Mouse (Mus musculus) hindbrain, embryonic 11.5 days (tissue): ENCODE data around the gene Myh13. TPM values are rescaled to one million over a fixed set of nuclear protein-coding genes. Genes with fewer than 3 reads are reported as not detected.
A peak's percentile ranks its signal among the peaks of the same experiment; 100 is the strongest.

ENCODE experiments used
- ATAC-seq: fragments of 200-750 bp; cut with Nextera tagmentation; 2 replicates; pipeline ENCODE4 v1.8.0; 2017; ENCODE audit warnings: mild to moderate bottlenecking, moderate TSS enrichment, moderate library complexity; ENCODE audit not compliant: low FRiP score
- DNase-seq: peaks from one replicate; pipeline ENCODE4 v3.0.0-alpha.2; 2015; ENCODE audit warnings: low spot score
- H3K27ac ChIP-seq: fragments of 300-500 bp; sonication (generic); 2 replicates; pipeline ENCODE4 v1.5.1; 2014; ENCODE audit warnings: mild to moderate bottlenecking, low read depth, low read length
- H3K27me3 ChIP-seq: fragments of 300-500 bp; sonication (generic); 2 replicates; pipeline ENCODE4 v1.6.1; 2014; ENCODE audit warnings: mild to moderate bottlenecking, low read length, moderate library complexity, mixed read lengths; ENCODE audit not compliant: control insufficient read depth, insufficient read depth
- H3K36me3 ChIP-seq: fragments of 300-500 bp; sonication (generic); 2 replicates; pipeline ENCODE4 v1.6.1; 2014; ENCODE audit warnings: mild to moderate bottlenecking, low read length, moderate library complexity, mixed read lengths; ENCODE audit not compliant: control insufficient read depth, insufficient read depth
- H3K4me1 ChIP-seq: fragments of 300-500 bp; sonication (generic); replicated peaks from 2 replicates; pipeline ENCODE4 v1.6.1; 2014; ENCODE audit warnings: low read length, mixed read lengths; ENCODE audit not compliant: control insufficient read depth, insufficient read depth
- H3K4me2 ChIP-seq: fragments of 300-500 bp; sonication (generic); replicated peaks from 2 replicates; pipeline ENCODE4 v1.6.1; 2014; ENCODE audit warnings: mild to moderate bottlenecking, low read depth, low read length
- H3K4me3 ChIP-seq: fragments of 300-500 bp; sonication (generic); 2 replicates; pipeline ENCODE4 v1.5.1; 2014; ENCODE audit warnings: low read depth, low read length
- H3K9ac ChIP-seq: fragments of 300-500 bp; sonication (generic); 2 replicates; pipeline ENCODE4 v1.6.1; 2014; ENCODE audit warnings: low read depth, low read length
- H3K9me3 ChIP-seq: fragments of 300-500 bp; sonication (generic); 2 replicates; pipeline ENCODE4 v1.6.1; 2016; ENCODE audit warnings: low read length; ENCODE audit not compliant: control insufficient read depth
- WGBS: fragments of 180-500 bp; shearing (Covaris S2); extraction: QIAGEN DNeasy Blood & Tissue Kit; methylation state at CpG from one replicate; pipeline ENCODE4 v1.1.7; 2014; 5-methylcytosine and 5-hydroxymethylcytosine counted together
- polyA plus RNA-seq: library from polyadenylated mRNA; unstranded; fragments of >200 nt; fragmentation: Nextera tagmentation; extraction: Ambion mirVana; gene quantifications from 2 replicates; pipeline ENCODE4 v1.2.1, GENCODE M21; 2014

Myh13 gene
- polyA plus RNA-seq, 1 experiment from 2014 or later, result not detected

GRCm38 (mm10) chr11:67350153-67350768, 28.8 kb downstream of the Myh13 start:
- Histone ChIP-seq H3K4me1 (no peaks in the 10 kb centered on the region), H3K27me3 (no peaks in the 10 kb centered on the region), H3K9me3 (no peaks in the 10 kb centered on the region), H3K4me3 (no peak overlapping the region), H3K36me3 (no peaks in the 10 kb centered on the region), H3K27ac (no peak overlapping the region), H3K9ac (no peak overlapping the region), H3K4me2 (no peak overlapping the region)
- DNase-seq (peak; percentile 89), ATAC-seq (no peak)
- 58% methylated on average over 14 of the region's 14 CpGs for WGBS

GRCm38 (mm10) chr11:67353011-67353410, 31.6 kb downstream of the Myh13 start:
- no peaks in the 10 kb centered on the region for H3K36me3 ChIP-seq
- WGBS, result 63% methylated on average over 4 of the region's 4 CpGs
- H3K27me3 ChIP-seq, result no peaks in the 10 kb centered on the region
- H3K9me3 ChIP-seq, result no peaks in the 10 kb centered on the region
- H3K9ac ChIP-seq, result no peak overlapping the region
- H3K27ac ChIP-seq, result no peak overlapping the region
- DNase-seq (peak; percentile 25), ATAC-seq (no peak)
- H3K4me3 ChIP-seq, result no peak overlapping the region
- no peaks in the 10 kb centered on the region for H3K4me1 ChIP-seq
- no peak overlapping the region for H3K4me2 ChIP-seq

GRCm38 (mm10) chr11:67358031-67358430, 36.6 kb downstream of the Myh13 start:
- Histone ChIP-seq H3K9me3 (no peaks in the 10 kb centered on the region), H3K36me3 (no peaks in the 10 kb centered on the region), H3K4me3 (no peak overlapping the region), H3K4me1 (no peaks in the 10 kb centered on the region), H3K27ac (no peak overlapping the region), H3K4me2 (no peak overlapping the region), H3K27me3 (no peaks in the 10 kb centered on the region), H3K9ac (no peak overlapping the region)
- ATAC-seq, result no peak
- DNase-seq, result no peak
- 79% methylated on average over 10 of the region's 10 CpGs for WGBS

DNA sequence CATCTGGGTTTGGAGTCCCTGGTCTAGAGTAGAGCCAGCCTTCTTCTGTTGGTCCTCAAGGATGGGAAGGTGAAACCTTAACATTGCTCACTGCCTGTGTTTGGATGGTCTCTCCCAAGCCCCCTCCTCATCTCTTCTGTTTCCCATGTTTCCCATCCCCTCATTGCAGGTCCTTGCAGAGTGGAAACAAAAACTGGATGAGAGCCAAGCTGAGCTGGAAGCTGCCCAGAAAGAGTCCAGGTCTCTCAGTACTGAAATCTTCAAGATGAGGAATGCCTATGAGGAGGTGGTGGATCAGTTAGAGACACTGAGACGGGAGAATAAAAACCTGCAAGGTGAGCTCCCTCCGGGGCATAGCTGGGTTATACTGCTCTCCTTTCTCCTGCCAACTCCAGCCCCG, 40.8 kb downstream of the Myh13 start:
- Histone ChIP-seq H3K4me2 (no peak overlapping the region), H3K4me1 (no peaks in the 10 kb centered on the region), H3K36me3 (no peaks in the 10 kb centered on the region), H3K27me3 (no peaks in the 10 kb centered on the region), H3K9ac (no peak overlapping the region), H3K9me3 (no peaks in the 10 kb centered on the region), H3K4me3 (no peak overlapping the region), H3K27ac (no peak overlapping the region)
- DNase-seq (no peak), ATAC-seq (no peak)
- 82% methylated on average over 3 of the region's 3 CpGs for WGBS

DNA sequence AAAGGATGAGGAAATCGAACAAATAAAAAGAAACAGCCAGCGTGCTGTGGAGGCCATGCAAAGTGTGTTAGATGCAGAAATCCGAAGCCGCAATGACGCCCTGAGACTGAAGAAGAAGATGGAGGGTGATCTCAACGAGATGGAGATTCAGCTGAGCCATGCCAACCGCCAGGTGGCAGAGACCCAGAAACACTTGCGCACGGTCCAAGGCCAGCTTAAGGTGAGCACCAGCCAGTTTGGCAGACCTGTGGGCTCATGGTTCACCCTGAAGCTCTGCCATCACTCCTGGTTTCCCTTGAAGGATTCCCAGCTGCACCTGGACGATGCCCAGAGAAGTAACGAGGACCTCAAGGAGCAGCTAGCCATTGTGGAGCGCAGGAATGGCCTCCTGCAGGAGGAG, 43.1 kb downstream of the Myh13 start:
- no peak for ATAC-seq
- Histone ChIP-seq H3K9me3 (no peaks in the 10 kb centered on the region), H3K27ac (no peak overlapping the region), H3K36me3 (no peaks in the 10 kb centered on the region), H3K4me3 (no peak overlapping the region), H3K4me1 (no peaks in the 10 kb centered on the region), H3K27me3 (no peaks in the 10 kb centered on the region), H3K4me2 (no peak overlapping the region), H3K9ac (no peak overlapping the region)
- 88% methylated on average over 12 of the region's 12 CpGs for WGBS
- no peak for DNase-seq

DNA sequence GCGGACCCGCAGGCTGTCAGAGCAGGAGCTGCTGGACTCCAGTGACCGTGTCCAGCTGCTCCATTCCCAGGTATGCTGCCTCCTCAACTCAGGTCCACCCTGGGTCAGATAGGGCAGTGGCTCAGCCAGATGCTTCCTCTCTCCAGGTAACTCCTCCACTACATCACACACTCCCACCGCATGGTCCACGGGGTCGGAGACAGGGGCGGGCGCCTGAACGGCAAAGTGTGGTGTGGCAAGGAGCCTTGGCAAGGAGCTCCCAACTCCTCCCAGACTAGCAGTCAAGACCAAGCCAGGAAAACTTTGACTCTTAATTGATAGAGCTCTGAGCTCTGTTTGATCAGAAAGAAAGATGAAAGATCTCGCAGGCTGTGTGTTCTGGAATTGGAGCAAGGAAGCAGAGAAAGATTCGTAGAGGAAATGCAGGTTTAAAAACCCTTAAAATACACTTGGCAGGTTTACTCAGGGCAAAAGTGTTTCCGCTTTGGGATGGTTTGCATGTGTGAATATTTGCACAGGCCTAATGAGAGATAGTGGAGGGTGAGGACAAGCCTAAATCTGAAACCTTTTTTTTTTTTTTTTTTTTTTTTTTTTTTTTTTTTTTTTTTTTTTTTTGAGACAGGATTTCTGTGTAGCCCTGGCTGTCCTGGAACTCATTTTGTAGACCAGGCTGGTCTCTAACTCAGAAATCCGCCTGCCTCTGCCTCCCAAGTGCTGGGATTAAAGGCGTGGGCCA, 43.7 kb downstream of the Myh13 start:
- 91% methylated on average over 14 of the region's 14 CpGs for WGBS
- ATAC-seq, result no peak
- H3K4me3 ChIP-seq, result no peak overlapping the region

DNA sequence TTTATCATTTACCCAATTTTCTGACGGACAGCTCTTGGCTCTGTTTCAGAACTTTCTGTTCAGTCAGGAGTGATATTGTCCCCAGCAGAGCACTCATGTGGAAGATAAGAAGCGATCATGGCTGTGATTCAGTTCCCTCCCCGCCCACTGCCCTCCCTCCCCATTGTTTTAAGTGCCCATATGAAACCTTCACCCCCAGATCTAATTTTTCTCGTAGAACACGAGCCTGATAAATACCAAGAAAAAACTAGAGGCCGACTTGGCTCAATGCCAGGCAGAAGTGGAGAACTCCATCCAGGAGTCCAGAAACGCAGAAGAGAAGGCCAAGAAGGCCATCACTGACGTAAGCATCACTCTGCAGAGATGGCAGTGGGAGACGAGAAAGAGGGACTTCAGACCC, 45.5 kb downstream of the Myh13 start:
- Histone ChIP-seq H3K9me3 (no peaks in the 10 kb centered on the region), H3K4me1 (no peaks in the 10 kb centered on the region), H3K27me3 (no peaks in the 10 kb centered on the region), H3K4me3 (no peak overlapping the region), H3K36me3 (no peaks in the 10 kb centered on the region), H3K4me2 (no peak overlapping the region), H3K27ac (no peak overlapping the region), H3K9ac (no peak overlapping the region)
- no peak for ATAC-seq
- 76% methylated on average over 9 of the region's 9 CpGs for WGBS
- no peak for DNase-seq

More for the DNA sequence above, 43.7 kb downstream of the Myh13 start:
- DNase-seq, result no peak
- Histone ChIP-seq H3K27ac (no peak overlapping the region), H3K9ac (no peak overlapping the region), H3K9me3 (no peaks in the 10 kb centered on the region), H3K4me2 (no peak overlapping the region), H3K27me3 (no peaks in the 10 kb centered on the region), H3K36me3 (no peaks in the 10 kb centered on the region), H3K4me1 (no peaks in the 10 kb centered on the region)

GRCm38 (mm10) chr11:67373333-67373732, 51.9 kb downstream of the Myh13 start:
- Histone ChIP-seq H3K4me1 (no peaks in the 10 kb centered on the region), H3K4me2 (no peak overlapping the region), H3K9me3 (no peaks in the 10 kb centered on the region), H3K4me3 (no peak overlapping the region), H3K27me3 (0 out of 2 replicates have a peak, but pooled peaks cover 3% of the 10 kb centered on the region), H3K27ac (no peak overlapping the region), H3K36me3 (no peaks in the 10 kb centered on the region), H3K9ac (no peak overlapping the region)
- ATAC-seq (no peak), DNase-seq (peak; percentile 51)
- WGBS, result 69% methylated on average over 2 of the region's 2 CpGs

DNA sequence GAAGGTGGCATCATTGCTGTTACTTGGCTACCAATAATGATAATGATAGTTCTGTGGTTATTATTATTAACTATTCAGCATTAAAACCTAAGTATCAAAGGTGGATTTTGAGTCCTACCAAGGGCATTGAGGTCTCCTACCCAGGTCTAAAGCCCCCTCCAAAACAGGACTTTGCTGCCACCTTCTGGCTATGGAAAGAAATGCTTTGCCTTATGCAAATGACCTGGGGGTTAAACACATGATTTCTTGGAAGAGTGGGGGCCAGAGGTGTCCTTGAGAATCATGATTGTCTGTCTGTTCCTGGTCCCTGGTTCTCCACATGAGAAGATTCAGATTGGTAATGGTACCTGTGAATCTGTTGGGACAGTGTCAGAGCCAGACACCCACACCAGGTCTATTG, 54.9 kb downstream of the Myh13 start:
- no peaks in the 10 kb centered on the region for H3K36me3 ChIP-seq
- peak; percentile 62 for DNase-seq
- 0 out of 2 replicates have a peak, but pooled peaks cover 3% of the 10 kb centered on the region for H3K27me3 ChIP-seq

More for the DNA sequence above, 54.9 kb downstream of the Myh13 start:
- H3K4me3 ChIP-seq, result no peak overlapping the region
- 0 out of 2 replicates have a peak, but pooled peaks cover 7% of the 10 kb centered on the region for H3K4me1 ChIP-seq
- H3K9ac ChIP-seq, result no peak overlapping the region
- no peak overlapping the region for H3K4me2 ChIP-seq
- H3K27ac ChIP-seq, result no peak overlapping the region
- H3K9me3 ChIP-seq, result no peaks in the 10 kb centered on the region
- no peak for ATAC-seq
